Mouse (Mus musculus): ENCODE data around the gene Tmem116. TPM values are rescaled to one million over a fixed set of nuclear protein-coding genes. Genes with fewer than 3 reads are reported as not detected.

Gene Tmem116
- total RNA-seq, 2 experiments from 2014 or later, result 9.2 to 9.4 TPM

DNA sequence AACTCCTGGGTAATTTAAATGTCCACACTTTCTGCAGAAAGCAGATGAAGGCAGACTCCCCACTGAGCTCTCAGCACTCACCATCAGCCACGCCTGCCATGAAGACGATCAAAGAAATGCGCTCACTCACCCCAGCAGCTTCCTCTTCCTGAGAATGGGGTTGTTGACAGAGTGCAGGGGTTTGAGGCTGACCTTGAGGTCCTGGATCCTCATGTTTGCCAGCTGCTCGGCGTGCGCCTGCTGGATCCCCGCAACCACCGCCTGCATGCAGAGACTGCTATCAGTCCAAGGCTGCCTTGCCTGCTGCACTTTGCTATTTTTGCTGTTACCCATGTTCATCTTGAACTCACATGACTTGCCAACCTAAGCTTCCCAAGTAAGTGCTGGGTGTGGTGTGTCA is 75.3 kb downstream of the Tmem116 start:
- no peak for DNase-seq (ENCODE audit: low spot score in 2 of 2)
- intact Hi-C loops (cut with DNase I), result no loop called here

GRCm38 (mm10) chr5:121534521-121534920 is 82.8 kb downstream of the Tmem116 start:
- no peak for DNase-seq (ENCODE audit: low spot score in 2 of 2)
- intact Hi-C loops (cut with DNase I), result no loop called here

DNA sequence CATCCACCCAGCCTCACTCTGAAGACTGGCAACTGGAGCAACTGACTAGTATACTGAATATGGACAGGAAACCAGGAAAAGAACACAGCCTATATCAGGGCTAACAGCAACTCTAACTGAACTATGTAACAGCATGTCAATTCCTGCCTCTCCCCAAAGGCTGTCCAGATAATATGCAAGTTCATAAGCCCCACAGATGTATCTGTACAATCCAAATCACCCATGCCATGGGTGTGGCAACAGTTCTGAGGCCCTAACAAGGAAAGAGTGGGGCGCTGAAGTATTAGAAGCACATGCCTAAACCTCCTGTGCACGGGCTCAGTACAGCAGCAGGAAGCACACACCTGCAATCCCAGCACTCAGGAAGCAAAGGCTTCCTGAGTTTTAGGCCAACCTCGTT is 83.4 kb downstream of the Tmem116 start:
- intact Hi-C loops (cut with DNase I), result no loop called here
- no peak for DNase-seq (ENCODE audit: low spot score in 2 of 2)

DNA sequence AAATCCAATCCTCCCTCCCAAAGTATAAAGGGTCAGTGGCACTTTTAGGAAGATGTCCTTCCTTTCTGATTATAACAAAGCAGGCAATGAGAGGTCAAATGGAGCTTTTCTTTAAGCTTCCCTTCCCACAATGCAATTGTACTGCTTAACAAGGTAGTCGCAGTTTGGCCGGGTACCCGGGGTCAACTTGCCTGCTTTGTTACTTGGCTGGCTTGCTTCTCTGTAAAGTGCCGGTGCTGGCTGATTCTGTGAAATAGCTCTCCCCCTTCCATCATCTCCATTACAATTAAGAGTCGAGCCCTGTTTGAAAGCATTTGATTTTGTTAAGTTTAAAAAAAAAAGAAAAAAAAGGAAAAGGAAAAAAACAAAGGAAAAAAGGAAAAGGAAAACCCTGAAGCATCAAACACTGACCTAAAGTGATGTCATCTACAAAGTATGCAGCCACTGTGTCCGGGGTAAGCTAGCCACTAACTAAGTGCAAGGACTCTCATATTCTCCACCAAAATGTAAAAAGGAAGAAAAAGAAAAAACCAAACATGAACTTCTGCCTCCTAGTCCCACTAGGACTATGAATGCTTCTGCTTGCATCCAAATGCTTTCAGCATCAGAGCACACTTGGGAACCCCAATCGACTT is 85.3 kb downstream of the Tmem116 start:
- no peak for DNase-seq (ENCODE audit: low spot score in 2 of 2)
- intact Hi-C loops (cut with DNase I), result no loop called here

GRCm38 (mm10) chr5:121537588-121537987 is 85.9 kb downstream of the Tmem116 start:
- intact Hi-C loops (cut with DNase I), result no loop called here
- DNase-seq (ENCODE audit: low spot score in 2 of 2), result no peak

- intact Hi-C loops (cut with DNase I), result no loop called here
Observed at GRCm38 (mm10) chr5:121540066-121540465, 88.4 kb downstream of the Tmem116 start.

GRCm38 (mm10) chr5:121541235-121541634 is 89.5 kb downstream of the Tmem116 start:
- DNase-seq (ENCODE audit: low spot score in 2 of 2), result no peak
- intact Hi-C loops (cut with DNase I), result no loop called here

More at GRCm38 (mm10) chr5:121540066-121540465, 88.4 kb downstream of the Tmem116 start:
- DNase-seq (ENCODE audit: low spot score in 2 of 2), result no peak

DNA sequence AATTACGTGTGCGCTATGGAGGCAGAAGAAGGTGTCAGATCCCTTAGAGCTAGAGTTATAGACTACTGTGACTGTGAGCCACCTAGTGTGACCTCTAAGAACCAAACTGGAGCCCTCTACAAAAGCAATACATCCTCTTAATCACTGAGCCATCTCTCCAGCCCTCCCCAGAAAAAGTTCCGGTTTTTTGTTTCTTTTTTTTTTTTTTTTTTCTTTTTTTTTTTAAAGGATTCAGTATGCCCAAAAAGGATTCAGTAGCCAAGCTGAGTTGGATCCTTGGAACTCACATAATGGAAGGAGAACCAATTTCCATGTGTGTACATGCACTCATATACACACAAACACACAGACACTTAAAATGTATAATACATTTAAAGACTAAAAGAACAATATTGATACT is 91.7 kb downstream of the Tmem116 start:
- intact Hi-C loops (cut with DNase I), result no loop called here
- DNase-seq (ENCODE audit: low spot score in 2 of 2), result no peak

DNA sequence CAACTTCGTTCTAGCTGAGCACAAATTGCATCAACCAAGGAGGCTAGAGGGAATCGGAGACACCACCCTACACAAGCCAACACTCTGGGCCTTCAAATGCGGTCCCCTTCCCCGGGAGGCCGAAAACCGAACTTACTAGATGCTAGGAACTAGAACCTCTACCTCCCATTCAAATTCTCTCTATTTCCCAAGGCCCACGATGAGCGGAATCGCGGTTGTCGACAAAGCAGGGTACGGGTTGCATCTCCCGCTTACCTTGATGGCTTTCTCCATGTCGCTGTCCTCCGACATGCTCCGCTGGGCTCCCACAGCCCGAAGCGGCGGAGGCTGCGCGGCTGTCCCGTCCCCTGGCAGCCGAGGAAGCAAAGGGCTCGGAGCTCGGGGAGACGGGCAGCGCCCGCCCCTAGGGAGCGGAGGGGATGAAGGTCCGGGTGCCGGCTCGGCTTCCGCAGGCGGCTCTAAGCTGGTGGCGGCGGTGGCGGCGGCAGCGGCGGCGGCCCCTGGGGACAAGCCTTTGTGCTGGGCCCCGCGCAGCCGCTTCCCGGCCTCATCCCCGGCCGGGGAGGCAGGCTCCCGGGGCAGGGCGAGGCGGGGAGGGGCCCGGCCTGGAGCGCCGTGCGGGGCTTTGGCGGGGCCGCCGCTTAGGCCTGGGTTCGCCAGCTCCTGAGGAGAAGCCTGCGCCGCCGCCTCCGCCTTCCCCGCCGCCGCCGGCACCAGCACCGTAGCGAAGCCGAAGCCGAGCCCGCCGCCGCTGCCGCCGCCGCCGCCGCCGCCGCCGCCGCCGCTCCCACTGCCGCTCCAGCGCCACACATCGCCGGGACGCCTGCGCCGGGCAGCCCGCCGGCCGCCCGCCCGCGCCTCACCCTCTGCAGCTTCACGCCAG is 93.5 kb downstream of the Tmem116 start, which contains the start of the genes Adam1a and Gm42878:
Gene Adam1a, minus strand, starts transcription at position 573 of the 883 bp plus-strand sequence.
Gene Gm42878, minus strand, starts transcription at position 573 of the 883 bp plus-strand sequence.
- no peak for DNase-seq (ENCODE audit: low spot score in 2 of 2)
- intact Hi-C loops (cut with DNase I), result loop anchor here (5.0 kb wide), 1 partner anchor 47 kb away; the partner anchor contains the start of gene Aldh2

GRCm38 (mm10) chr5:121545793-121546529 is 94.3 kb downstream of the Tmem116 start, which contains the start of gene Mapkapk5:
Gene Mapkapk5 (minus strand): TSS chr5:121545905.
- peak; percentile 98 to 99 for DNase-seq (ENCODE audit: low spot score in 2 of 2)
- intact Hi-C loops (cut with DNase I), result loop anchor here (2.0 to 5.0 kb wide), 2 partner anchors 46 to 59 kb away; partner anchors contain the start of gene Aldh2

DNA sequence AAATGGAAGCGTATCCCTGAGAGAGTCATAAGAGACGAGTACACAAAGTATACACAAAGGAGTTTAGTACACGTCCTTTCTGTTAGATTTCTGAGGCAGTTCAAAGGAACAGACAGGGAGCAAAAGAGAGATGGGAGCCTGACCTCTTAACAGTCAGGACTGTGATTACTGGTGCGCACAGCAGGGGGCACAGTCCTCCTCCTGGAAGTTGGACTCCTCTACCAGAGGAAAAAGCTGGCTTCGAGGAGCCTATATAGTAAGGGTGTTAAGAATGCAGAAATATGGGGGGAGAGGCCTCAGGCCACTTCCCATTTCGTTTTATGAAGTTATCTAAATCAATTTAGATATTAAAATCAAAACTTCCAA is 94.8 kb downstream of the Tmem116 start:
- DNase-seq (ENCODE audit: low spot score in 2 of 2), result peak; percentile 25 to 29
- intact Hi-C loops (cut with DNase I), result loop anchor here (2.0 to 5.0 kb wide), 2 partner anchors 46 to 58 kb away; partner anchors contain the start of gene Aldh2

GRCm38 (mm10) chr5:121547084-121547483 is 95.4 kb downstream of the Tmem116 start:
- no peak for DNase-seq (ENCODE audit: low spot score in 2 of 2)
- intact Hi-C loops (cut with DNase I), result loop anchor here (2.0 to 5.0 kb wide), 2 partner anchors 45 to 58 kb away; partner anchors contain the start of gene Aldh2

- no peak for DNase-seq (ENCODE audit: low spot score in 2 of 2)
- intact Hi-C loops (cut with DNase I), result loop anchor here (5.0 kb wide), 1 partner anchor 43 kb away; the partner anchor contains the start of gene Aldh2
Observed at GRCm38 (mm10) chr5:121549196-121549595, 97.5 kb downstream of the Tmem116 start.

GRCm38 (mm10) chr5:121562436-121562835 is 110.7 kb downstream of the Tmem116 start:
- intact Hi-C loops (cut with DNase I), result no loop called here
- no peak for DNase-seq (ENCODE audit: low spot score in 2 of 2)

GRCm38 (mm10) chr5:121564468-121564895 is 112.8 kb downstream of the Tmem116 start:
- peak; percentile 73 to 84 for DNase-seq (ENCODE audit: low spot score in 2 of 2)
- intact Hi-C loops (cut with DNase I), result no loop called here

GRCm38 (mm10) chr5:121566035-121566681 is 114.5 kb downstream of the Tmem116 start:
- intact Hi-C loops (cut with DNase I), result loop anchor here (5.0 kb wide), 1 partner anchor 36 kb away; no protein-coding TSS in a partner anchor
- DNase-seq (ENCODE audit: low spot score in 2 of 2), result no peak

GRCm38 (mm10) chr5:121569881-121570420 is 118.3 kb downstream of the Tmem116 start:
- intact Hi-C loops (cut with DNase I), result loop anchor here (5.0 kb wide), 1 partner anchor 32 kb away; no protein-coding TSS in a partner anchor
- DNase-seq (ENCODE audit: low spot score in 2 of 2), result no peak

GRCm38 (mm10) chr5:121570787-121571186 is 119.1 kb downstream of the Tmem116 start:
- intact Hi-C loops (cut with DNase I), result no loop called here
- no peak for DNase-seq (ENCODE audit: low spot score in 2 of 2)
